Mouse (Mus musculus): ENCODE data around the gene Gm3159. TPM values are rescaled to one million over a fixed set of nuclear protein-coding genes. Genes with fewer than 3 reads are reported as not detected.
"Not testable (repeated sequence)": the region's sequence is repeated elsewhere in the genome, so short reads cannot be mapped to it uniquely, and the experiment has no call there.

Gene Gm3159
- polyA plus RNA-seq, 1 experiment from 2014 or later, result not detected

- ATAC-seq (replicated peaks; ENCODE audit: extremely low read depth, insufficient read depth, low FRiP score); H3K9ac ChIP-seq (ENCODE audit: low read length); H3K9me3 ChIP-seq (replicated peaks; ENCODE audit: control insufficient read depth, low read length); H3K4me2 ChIP-seq (ENCODE audit: low read depth, low read length); H3K27me3 ChIP-seq (ENCODE audit: control insufficient read depth, insufficient read depth, low read length); H3K27ac ChIP-seq (ENCODE audit: low read length); H3K4me1 ChIP-seq (ENCODE audit: control insufficient read depth, insufficient read depth, low read length); H3K4me3 ChIP-seq (ENCODE audit: low read length); H3K36me3 ChIP-seq (ENCODE audit: control insufficient read depth, insufficient read depth): not testable (repeated sequence)
Observed at GRCm38 (mm10) chr14:4403840-4404239, 6.5 kb downstream of the Gm3159 start.

GRCm38 (mm10) chr14:4409939-4410338 is 12.6 kb downstream of the Gm3159 start:
- H3K4me1 ChIP-seq (ENCODE audit: control insufficient read depth, insufficient read depth, low read length); H3K4me3 ChIP-seq (ENCODE audit: low read length); H3K9ac ChIP-seq (ENCODE audit: low read length); H3K9me3 ChIP-seq (replicated peaks; ENCODE audit: control insufficient read depth, low read length); H3K4me2 ChIP-seq (ENCODE audit: low read depth, low read length); ATAC-seq (replicated peaks; ENCODE audit: extremely low read depth, insufficient read depth, low FRiP score); H3K36me3 ChIP-seq (ENCODE audit: control insufficient read depth, insufficient read depth); H3K27me3 ChIP-seq (ENCODE audit: control insufficient read depth, insufficient read depth, low read length); H3K27ac ChIP-seq (ENCODE audit: low read length): not testable (repeated sequence)
- 45% methylated on average over 1 of the region's 1 CpGs for WGBS

- H3K27me3 ChIP-seq (ENCODE audit: control insufficient read depth, insufficient read depth, low read length); H3K36me3 ChIP-seq (ENCODE audit: control insufficient read depth, insufficient read depth); H3K9me3 ChIP-seq (replicated peaks; ENCODE audit: control insufficient read depth, low read length); ATAC-seq (replicated peaks; ENCODE audit: extremely low read depth, insufficient read depth, low FRiP score); H3K27ac ChIP-seq (ENCODE audit: low read length); H3K4me1 ChIP-seq (ENCODE audit: control insufficient read depth, insufficient read depth, low read length); H3K9ac ChIP-seq (ENCODE audit: low read length): not testable (repeated sequence)
- H3K4me3 ChIP-seq (ENCODE audit: low read length), result peak within 1 kb of the TSS; percentile 35
- WGBS, result under 1% methylated on average over 21 of the region's 59 CpGs
- peak within 1 kb of the TSS; percentile 55 for H3K4me2 ChIP-seq (ENCODE audit: low read depth, low read length)
Observed at GRCm38 (mm10) chr14:4414965-4415835, 17.9 kb downstream of the Gm3159 start, which contains the start of gene Gm3164. Gene Gm3164, plus strand, starts transcription at chr14:4415448.

GRCm38 (mm10) chr14:4430692-4431091 is 33.4 kb downstream of the Gm3159 start, which contains the start of gene Gm3173:
Gene Gm3173, plus strand, starts transcription at chr14:4430992.
- H3K27me3 ChIP-seq (ENCODE audit: control insufficient read depth, insufficient read depth, low read length); H3K36me3 ChIP-seq (ENCODE audit: control insufficient read depth, insufficient read depth); H3K9me3 ChIP-seq (replicated peaks; ENCODE audit: control insufficient read depth, low read length); ATAC-seq (replicated peaks; ENCODE audit: extremely low read depth, insufficient read depth, low FRiP score); H3K9ac ChIP-seq (ENCODE audit: low read length); H3K4me1 ChIP-seq (ENCODE audit: control insufficient read depth, insufficient read depth, low read length); H3K4me2 ChIP-seq (ENCODE audit: low read depth, low read length); H3K27ac ChIP-seq (ENCODE audit: low read length); H3K4me3 ChIP-seq (ENCODE audit: low read length): not testable (repeated sequence)

Other genes starting within 250 kb of the Gm3159 start
- not detected in 2 replicates for gene Gm3127, start 232.5 kb upstream of the Gm3159 start, polyA plus RNA-seq (2015; fragmentation: Nextera tagmentation; extraction: Ambion mirVana)
- 0.18 TPM in 1 of 2 replicates, not detected in the other for gene Gm2974, start 214.9 kb upstream of the Gm3159 start, polyA plus RNA-seq (2015; fragmentation: Nextera tagmentation; extraction: Ambion mirVana)
- not detected in 2 replicates for gene Gm3138, start 147.9 kb upstream of the Gm3159 start, polyA plus RNA-seq (2015; fragmentation: Nextera tagmentation; extraction: Ambion mirVana)
- gene Gm3149, start 80.2 kb upstream of the Gm3159 start, polyA plus RNA-seq (2015; fragmentation: Nextera tagmentation; extraction: Ambion mirVana), result not detected in 2 replicates
- gene 2610042L04Rik, start 62.8 kb upstream of the Gm3159 start, polyA plus RNA-seq (2015; fragmentation: Nextera tagmentation; extraction: Ambion mirVana), result 0.09 and 0.20 TPM in 2 replicates
- 0.27 and 0.37 TPM in 2 replicates for gene Gm3164, start 17.9 kb downstream of the Gm3159 start, polyA plus RNA-seq (2015; fragmentation: Nextera tagmentation; extraction: Ambion mirVana)
- not detected in 2 replicates for gene Gm3173, start 33.5 kb downstream of the Gm3159 start, polyA plus RNA-seq (2015; fragmentation: Nextera tagmentation; extraction: Ambion mirVana)
- gene Gm3182, start 84.2 kb downstream of the Gm3159 start, polyA plus RNA-seq (2015; fragmentation: Nextera tagmentation; extraction: Ambion mirVana), result 0.16 TPM in 1 of 2 replicates, not detected in the other
- not detected in 2 replicates for gene Gm3047, start 157.9 kb downstream of the Gm3159 start, polyA plus RNA-seq (2015; fragmentation: Nextera tagmentation; extraction: Ambion mirVana)
- gene Gm8159, start 234.8 kb downstream of the Gm3159 start, polyA plus RNA-seq (2015; fragmentation: Nextera tagmentation; extraction: Ambion mirVana), result not detected in 2 replicates

All from heart, embryonic 16.5 days (tissue).